Mouse (Mus musculus): ENCODE measurements around the gene A030005L19Rik.

DNA sequence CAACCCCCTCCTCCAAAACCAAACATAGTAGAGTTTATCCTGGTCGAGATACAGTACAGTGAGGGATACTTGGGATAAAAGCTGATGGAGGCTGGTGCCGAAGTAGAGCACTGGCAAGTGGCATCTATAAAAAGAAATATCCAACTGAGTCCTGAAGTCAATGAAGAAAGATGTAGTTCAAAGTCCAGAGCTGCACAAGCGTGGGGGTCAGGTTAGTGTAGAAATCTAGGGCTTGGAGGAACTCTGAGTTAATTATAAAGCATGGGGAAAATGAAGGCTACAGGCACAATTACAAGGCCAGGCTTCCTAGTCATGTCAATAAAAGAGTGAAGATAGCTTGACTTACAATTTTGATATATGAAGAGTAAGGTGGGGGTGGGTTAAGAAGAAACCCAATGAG, 11.9 kb upstream of the A030005L19Rik start:
- TF ChIP-seq CTCF (IDR thresholded peaks at IDR 0.05) (no peak), EP300 (IDR thresholded peaks at IDR 0.05) (no peak)
